Mouse (Mus musculus) embryonic fibroblast, embryonic 13.5 days (primary cell): ENCODE measurements around the gene Clns1a.

Experiments used
- CTCF ChIP-seq: IDR thresholded peaks from 2 replicates; pipeline ENCODE4 v1.5.1; 2011; ENCODE audit warnings: mild to moderate bottlenecking, control low read depth, low read length, moderate library complexity, borderline replicate concordance; ENCODE audit not compliant: insufficient read depth
- POLR2A ChIP-seq: IDR thresholded peaks from 2 replicates; pipeline ENCODE4 v1.6.1; 2011; ENCODE audit warnings: low read depth, mild to moderate bottlenecking, control low read depth, low read length, moderate library complexity

GRCm38 (mm10) chr7:97748527-97749206 lies 52.2 kb downstream of the Clns1a start:
- TF ChIP-seq CTCF (no peak), POLR2A (no peak; the same call in 1 of the 2 replicates)
